Mouse (Mus musculus) cerebellum, adult 2 months (tissue): Measurements from ENCODE around the gene Evx1.

ENCODE experiments used
- CTCF ChIP-seq: fragments of 200-500 bp; IDR thresholded peaks from 2 replicates; pipeline ENCODE4 v1.5.1; 2011; ENCODE audit warnings: low read depth, mild to moderate bottlenecking, control low read depth, low read length, moderate library complexity, borderline replicate concordance; ENCODE audit not compliant: insufficient read depth
- POLR2A ChIP-seq: fragments of 200-500 bp; IDR thresholded peaks from 2 replicates; pipeline ENCODE4 v1.6.1; 2011; ENCODE audit warnings: low read length, control low read depth, borderline replicate concordance; ENCODE audit not compliant: insufficient read depth

DNA sequence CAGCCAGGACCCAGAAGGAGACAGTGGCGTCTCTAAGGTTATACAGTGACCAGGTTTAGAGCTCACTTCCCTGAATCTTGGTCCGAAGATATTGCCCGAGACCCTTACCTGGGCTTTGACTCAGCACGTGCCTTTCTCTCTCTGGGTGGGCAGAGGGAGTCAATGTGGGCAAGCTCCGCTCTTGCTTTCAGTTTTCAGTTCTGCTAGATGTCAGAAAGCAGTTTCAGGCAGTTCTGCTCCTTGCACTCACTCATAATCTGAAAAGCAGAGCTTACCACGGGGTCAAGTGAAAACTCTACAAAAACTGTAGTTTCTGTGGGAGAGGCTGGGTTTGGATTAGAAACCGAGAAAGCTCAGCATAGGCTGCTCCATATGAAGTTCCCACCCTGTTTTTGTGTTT is 21.0 kb upstream of the Evx1 start:
- TF ChIP-seq CTCF (no peak), POLR2A (no peak)
